ENCODE assay signal across 24 mouse cellular contexts in genomic region chr5:73810660-73811059, GRCm38 (mm10).
DNase-seq lines count a peak whose midpoint lies in the region; ATAC-seq lines count a peak whose summit lies in the region.
"Had no signal": no experiment of that assay in that cellular context is flagged by ENCODE, and none has a peak within 500 bp of the region (broad histone marks: within the 10 kb centered on the region; RNA-seq: fewer than 3 reads in every experiment).

No protein-coding gene starts in this region.

- H3K27me3 ChIP-seq in kidney, embryonic 15.5 days: no peaks in the 10 kb centered on the region
- H3K27me3 ChIP-seq in midbrain, embryonic 11.5 days (ENCODE audit: control insufficient read depth, insufficient read depth, low read length): no peaks in the 10 kb centered on the region
- no peaks in the 10 kb centered on the region for H3K27me3 ChIP-seq in midbrain, embryonic 15.5 days (replicated peaks)
- H3K27me3 ChIP-seq: embryonic facial prominence, embryonic 13.5 days; forebrain, embryonic 12.5 days; forebrain, embryonic 15.5 days; hindbrain, embryonic 13.5 days had no signal

- H3K27ac ChIP-seq in kidney, embryonic 15.5 days: peak overlapping the region; percentile 62
- no peak overlapping the region for H3K27ac ChIP-seq in midbrain, embryonic 11.5 days (ENCODE audit: low read depth, low read length)
- H3K27ac ChIP-seq in midbrain, embryonic 15.5 days: no peak overlapping the region
- H3K27ac ChIP-seq: embryonic facial prominence, embryonic 13.5 days; forebrain, embryonic 12.5 days; forebrain, embryonic 15.5 days; hindbrain, embryonic 10.5 days; hindbrain, embryonic 13.5 days had no signal

- H3K4me1 ChIP-seq in kidney, embryonic 15.5 days: 0 out of 2 replicates have a peak, but pooled peaks cover 5% of the 10 kb centered on the region
- no peaks in the 10 kb centered on the region for H3K4me1 ChIP-seq in midbrain, embryonic 11.5 days (ENCODE audit: control insufficient read depth, insufficient read depth, low read length)
- no peaks in the 10 kb centered on the region for H3K4me1 ChIP-seq in midbrain, embryonic 15.5 days
- H3K4me1 ChIP-seq: embryonic facial prominence, embryonic 13.5 days; forebrain, embryonic 12.5 days; forebrain, embryonic 15.5 days; hindbrain, embryonic 10.5 days; hindbrain, embryonic 13.5 days had no signal

- peak; percentile 78 for ATAC-seq in kidney, embryonic 15.5 days (replicated peaks; ENCODE audit: low FRiP score)
- no peak for ATAC-seq in midbrain, embryonic 11.5 days (ENCODE audit: low FRiP score)
- ATAC-seq in midbrain, embryonic 15.5 days (replicated peaks): no peak
- ATAC-seq: activated CD4-positive, CD25-positive, alpha-beta regulatory T cell, adult 4 months; forebrain, embryonic 15.5 days; hindbrain, embryonic 16.5 days had no signal

- no peak overlapping the region for H3K9ac ChIP-seq in kidney, embryonic 15.5 days
- no peak overlapping the region for H3K9ac ChIP-seq in midbrain, embryonic 11.5 days (ENCODE audit: low read length)
- no peak overlapping the region for H3K9ac ChIP-seq in midbrain, embryonic 15.5 days
- H3K9ac ChIP-seq: embryonic facial prominence, embryonic 13.5 days; forebrain, embryonic 12.5 days; forebrain, embryonic 15.5 days; hindbrain, embryonic 13.5 days had no signal

- no peak overlapping the region for H3K4me2 ChIP-seq in kidney, embryonic 15.5 days
- no peak overlapping the region for H3K4me2 ChIP-seq in midbrain, embryonic 11.5 days
- no peak overlapping the region for H3K4me2 ChIP-seq in midbrain, embryonic 15.5 days
- H3K4me2 ChIP-seq: embryonic facial prominence, embryonic 13.5 days; forebrain, embryonic 12.5 days; forebrain, embryonic 15.5 days; heart, embryonic 11.5 days; hindbrain, embryonic 13.5 days had no signal

- DNase-seq in embryo, embryonic 10 days (ENCODE audit: low spot score): peak; percentile 13
- DNase-seq in embryo, embryonic 11 days: no peak
- DNase-seq in kidney, adult 18-20 months: no peak
- DNase-seq in midbrain, embryonic 11.5 days (ENCODE audit: low spot score, missing footprints): peak; percentile 75
- DNase-seq in frontal cortex, postnatal 10 days (ENCODE audit: low spot score in 2 of 2): no peak
- DNase-seq: adrenal gland, adult 8-10 months; adrenal gland, postnatal 25 days; cerebellum, adult 11-12 months; cerebellum, adult 8-10 months; cerebellum, postnatal 10 days; cerebellum, postnatal 36 days; gastrocnemius, postnatal 10 days; gastrocnemius, postnatal 36 days had no signal

- no peaks in the 10 kb centered on the region for H3K36me3 ChIP-seq in kidney, embryonic 15.5 days
- H3K36me3 ChIP-seq in midbrain, embryonic 11.5 days (ENCODE audit: control insufficient read depth, insufficient read depth, low read length): no peaks in the 10 kb centered on the region
- no peaks in the 10 kb centered on the region for H3K36me3 ChIP-seq in midbrain, embryonic 15.5 days (replicated peaks)
- H3K36me3 ChIP-seq: embryonic facial prominence, embryonic 13.5 days; forebrain, embryonic 12.5 days; forebrain, embryonic 15.5 days; hindbrain, embryonic 10.5 days; hindbrain, embryonic 13.5 days had no signal

- no peak overlapping the region for H3K4me3 ChIP-seq in kidney, embryonic 15.5 days (replicated peaks)
- H3K4me3 ChIP-seq in midbrain, embryonic 11.5 days (ENCODE audit: low read depth, low read length): no peak overlapping the region
- H3K4me3 ChIP-seq in midbrain, embryonic 15.5 days: no peak overlapping the region
- H3K4me3 ChIP-seq: embryonic facial prominence, embryonic 13.5 days; erythroblast, embryonic 14.5 days; forebrain, embryonic 12.5 days; forebrain, embryonic 15.5 days; hindbrain, embryonic 10.5 days; hindbrain, embryonic 13.5 days had no signal

- 30% methylated on average over 3 of the region's 3 CpGs for WGBS in kidney, embryonic 15.5 days
- WGBS in midbrain, embryonic 11.5 days: 87% methylated on average over 3 of the region's 3 CpGs
- WGBS in midbrain, embryonic 15.5 days: 95% methylated on average over 3 of the region's 3 CpGs

- no peaks in the 10 kb centered on the region; the same call in 1 of the 2 replicates for H3K9me3 ChIP-seq in kidney, embryonic 15.5 days (replicated peaks)
- H3K9me3 ChIP-seq in midbrain, embryonic 11.5 days (ENCODE audit: control insufficient read depth, low read length): no peaks in the 10 kb centered on the region
- H3K9me3 ChIP-seq in midbrain, embryonic 15.5 days: no peaks in the 10 kb centered on the region
- H3K9me3 ChIP-seq: forebrain, embryonic 15.5 days had no signal

Comparison
In these comparisons a context has a peak if more than half of its experiments do, and no peak if none do; other contexts are left out.
1. DNase-seq: peak in embryo, embryonic 10 days (single experiment) and midbrain, embryonic 11.5 days (single experiment); none in embryo, embryonic 11 days (single experiment), kidney, adult 18-20 months (single experiment) and frontal cortex, postnatal 10 days (0 of 2).